Mouse (Mus musculus): ENCODE measurements around the gene Gm3573. TPM values are rescaled to one million over a fixed set of nuclear protein-coding genes. Genes with fewer than 3 reads are reported as not detected.
"Not testable (repeated sequence)": the region's sequence is repeated elsewhere in the genome, so short reads cannot be mapped to it uniquely, and the experiment has no call there.

The Gm3573 gene
- not detected for total RNA-seq (2021)
- long read RNA-seq, experiment 1, result 0 reads
- long read RNA-seq, experiment 2, result 0 reads

GRCm38 (mm10) chr14:42190691-42191090 is at the start of gene Gm3573:
Gene Gm3573, minus strand, starts transcription at chr14:42190791.
- DNase-seq; intact Hi-C loops (cut with DNase I): not testable (repeated sequence)

GRCm38 (mm10) chr14:42216766-42217537 is 26.4 kb upstream of the Gm3573 start:
- intact Hi-C loops (cut with DNase I), result not testable (repeated sequence)
- peak in 1 of 2 experiments; percentile 1 for DNase-seq

- DNase-seq; intact Hi-C loops (cut with DNase I): not testable (repeated sequence)
These were observed 6.7 kb downstream of the Gm3573 start for GRCm38 (mm10) chr14:42183936-42184335.

GRCm38 (mm10) chr14:42162522-42162921 is 28.1 kb downstream of the Gm3573 start, which contains the start of gene Gm17027:
Gene Gm17027, minus strand, starts transcription at chr14:42162622.
- intact Hi-C loops (cut with DNase I); DNase-seq: not testable (repeated sequence)

Other genes starting within 250 kb of the Gm3573 start
- gene 1700024B05Rik, start 246.8 kb downstream of the Gm3573 start, total RNA-seq (2021), result not detected
- not detected for gene Gm6401, start 222.9 kb downstream of the Gm3573 start, total RNA-seq (2021)
- gene Gm3543, start 207.5 kb downstream of the Gm3573 start, total RNA-seq (2021), result not detected
- gene Gm7951, start 73.4 kb downstream of the Gm3573 start, total RNA-seq (2021), result not detected
- gene Gm17027, start 28.2 kb downstream of the Gm3573 start, total RNA-seq (2021), result not detected
- not detected for gene Gm17026, start 69.3 kb upstream of the Gm3573 start, total RNA-seq (2021)
- not detected for gene Gm9611, start 106.6 kb upstream of the Gm3573 start, total RNA-seq (2021)
- gene Gm7995, start 119.4 kb upstream of the Gm3573 start, total RNA-seq (2021), result not detected
- gene Gm8005, start 248.9 kb upstream of the Gm3573 start, total RNA-seq (2021), result not detected